Mouse (Mus musculus): ENCODE measurements at regions not wholly inside any gene's neighbourhood (a gene's known extent, or its start where the extent isn't known, plus 50 kb on each side); places are given as distances from the start of the nearest gene placed in this dataset.

GRCm38 (mm10) chr14:83586741-83587140 is 856.6 kb upstream of the Pcdh17 start:
- peak; percentile 4 for DNase-seq
